Mouse (Mus musculus) skeletal muscle tissue, adult 2 months (tissue): ENCODE results near the gene Slc25a21.

Experiments used
- DNase-seq: peaks from one replicate; pipeline ENCODE4 v3.0.0-alpha.2; 2012; ENCODE audit warnings: low read depth, low spot score

The Slc25a21 gene

DNA sequence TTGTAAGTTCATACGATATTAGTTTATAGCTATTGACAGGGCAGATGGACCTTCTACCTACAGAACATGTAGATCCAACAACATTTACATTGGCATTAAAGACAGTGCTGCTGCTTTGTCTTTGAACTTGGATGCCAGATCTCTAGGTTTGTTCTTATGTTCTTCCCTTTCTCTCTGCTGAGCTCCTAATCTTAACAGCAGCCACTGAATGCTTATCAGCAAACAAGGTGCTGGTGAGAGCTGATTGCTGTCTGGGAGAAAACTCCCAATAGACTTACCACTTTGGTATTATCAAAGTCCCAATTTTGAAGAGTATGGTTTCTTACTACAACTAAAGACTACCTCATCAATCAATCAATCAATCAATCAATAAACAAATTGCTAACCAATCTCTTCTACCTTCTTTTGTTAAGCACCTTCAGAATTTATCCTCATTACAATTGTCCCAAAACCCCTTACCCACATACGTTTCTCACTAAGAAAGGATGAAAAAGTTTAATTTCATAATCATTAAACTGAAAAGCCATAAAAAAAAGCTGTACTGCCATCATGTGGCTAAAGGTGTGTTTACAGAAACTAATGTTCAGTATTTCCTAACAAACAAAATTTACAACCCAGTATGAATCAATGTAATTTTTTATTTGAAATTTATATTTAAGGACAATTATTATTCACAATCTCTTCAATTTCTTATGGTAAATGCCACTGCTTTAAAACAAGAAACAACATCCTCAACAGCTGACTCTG, 12.7 kb downstream of the Slc25a21 start:
- DNase-seq: no peak

DNA sequence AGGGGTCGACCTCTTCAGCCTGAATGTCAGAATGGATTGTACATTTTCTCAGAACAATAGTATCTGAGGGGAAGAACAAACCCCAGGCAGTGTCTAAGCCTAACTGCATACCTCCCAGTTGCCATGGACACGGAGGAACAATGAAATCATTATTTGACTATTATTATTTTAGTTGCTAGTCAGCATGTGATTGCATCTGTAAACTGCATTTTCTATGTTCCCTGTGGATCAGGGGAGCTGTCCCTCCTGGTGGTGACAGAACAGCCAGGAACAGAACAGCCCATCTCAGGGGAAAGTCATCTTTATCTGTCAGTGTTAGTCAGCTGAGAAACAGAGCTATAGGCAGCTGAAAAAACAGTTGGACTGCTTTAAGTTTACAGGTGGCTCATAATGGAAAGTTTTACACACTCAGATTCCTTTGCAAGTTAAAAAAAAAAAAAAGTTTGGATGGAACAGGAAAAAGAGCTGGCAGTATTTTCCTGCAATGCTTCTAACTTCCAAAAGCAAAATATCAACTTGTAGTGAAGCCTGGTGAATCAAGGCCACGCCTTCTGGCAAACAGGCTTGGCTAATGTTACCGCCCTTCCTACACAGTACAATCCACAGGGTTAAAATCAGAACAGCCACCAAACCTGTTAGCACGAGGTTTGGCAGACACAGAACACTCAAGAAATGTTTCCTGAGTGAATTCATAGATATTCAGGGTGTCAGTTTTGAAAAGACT, 17.6 kb downstream of the Slc25a21 start:
- DNase-seq: peak; percentile 27

DNA sequence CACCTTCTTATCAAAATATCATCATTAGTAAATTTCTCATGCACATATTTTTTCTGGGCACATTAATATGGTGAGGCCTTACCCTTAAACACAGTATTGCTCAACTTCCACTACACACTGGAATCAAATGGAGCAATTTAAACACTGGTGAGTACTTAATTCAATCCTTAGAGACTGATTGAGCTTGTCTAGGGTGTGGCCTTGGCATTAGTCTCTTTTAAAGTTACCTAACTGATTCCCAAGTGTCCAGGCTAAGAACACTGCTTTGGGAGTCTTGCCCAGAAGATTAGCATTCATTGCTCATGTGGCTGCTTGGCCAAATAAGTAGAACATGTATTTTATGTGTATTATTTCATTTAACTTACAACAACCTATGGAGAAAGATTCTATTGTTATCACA, 18.5 kb downstream of the Slc25a21 start:
- peak; percentile 48 for DNase-seq

DNA sequence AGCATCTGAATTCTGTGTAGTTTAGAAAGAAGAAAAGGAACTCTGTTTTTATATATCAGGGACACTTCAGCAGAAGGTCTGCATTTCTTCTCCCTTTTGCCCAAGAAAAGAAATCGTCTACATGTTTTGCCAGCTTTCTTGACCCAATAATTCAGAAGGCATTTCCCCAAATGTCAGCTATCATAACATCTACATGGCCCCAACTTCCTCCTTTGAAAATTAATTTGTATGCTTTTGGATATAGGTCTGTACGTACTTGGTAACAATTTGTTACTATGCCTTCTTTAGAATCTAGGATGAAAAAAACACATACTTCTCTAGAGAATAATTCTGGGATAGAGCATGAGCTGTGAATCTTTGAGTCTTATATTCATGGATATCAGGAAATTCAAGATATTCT, 34.0 kb downstream of the Slc25a21 start:
- no peak for DNase-seq

DNA sequence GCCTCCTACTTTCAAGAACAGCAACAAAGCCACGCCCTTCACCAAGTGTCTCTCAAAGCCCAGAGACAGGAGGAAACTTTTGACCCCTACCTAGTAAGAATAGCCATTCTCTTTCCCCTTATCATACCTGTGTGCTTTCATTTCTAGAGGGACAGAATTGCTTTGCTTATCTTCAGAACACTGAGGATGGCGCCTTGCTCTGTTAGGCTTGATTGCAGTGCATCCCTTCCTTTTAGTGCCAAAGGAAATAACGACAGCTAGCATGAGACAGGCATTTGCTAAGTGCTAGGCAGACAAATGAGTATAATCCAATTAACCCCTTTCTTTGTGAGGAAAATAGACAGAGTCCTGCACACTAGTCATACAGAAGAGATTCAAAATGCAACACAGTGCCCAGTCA, 34.4 kb downstream of the Slc25a21 start:
- no peak for DNase-seq

DNA sequence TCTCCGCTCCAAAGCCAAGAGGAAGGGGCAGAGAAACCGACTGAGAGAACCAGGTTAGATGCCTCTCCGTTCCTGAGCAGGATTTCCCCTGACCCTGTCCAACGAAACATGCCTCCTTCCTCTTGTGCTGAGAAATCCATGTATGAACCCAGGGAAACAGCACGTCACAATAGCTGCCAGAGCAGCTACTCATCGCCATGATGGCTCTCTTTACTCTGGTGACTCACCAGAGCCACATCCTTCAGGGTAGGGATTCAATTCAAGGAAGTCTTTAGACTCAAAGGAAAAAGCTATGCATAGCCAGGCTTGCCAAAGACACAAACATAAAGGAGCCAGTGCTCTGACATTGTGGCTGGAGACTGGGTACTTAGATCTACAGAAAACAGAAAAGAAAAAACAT, 37.4 kb downstream of the Slc25a21 start:
- DNase-seq: no peak

DNA sequence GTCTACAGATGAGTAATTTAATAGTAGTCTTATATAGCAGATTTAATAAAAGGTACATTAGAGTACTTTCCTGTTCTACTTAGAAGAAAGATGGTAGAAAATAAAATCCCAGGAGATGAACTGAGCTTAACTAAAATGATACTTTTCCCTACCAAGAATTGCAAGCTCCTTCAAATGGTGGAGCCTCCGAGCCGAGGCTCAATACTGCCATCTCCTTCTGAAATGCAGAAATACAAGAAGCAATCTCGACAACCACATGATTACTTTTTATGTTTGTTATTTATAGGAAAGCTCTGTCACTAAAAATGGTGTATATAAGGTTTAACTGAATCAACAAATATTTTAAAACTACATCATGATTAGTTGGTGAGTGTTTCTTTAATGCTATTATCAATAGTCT, 39.0 kb downstream of the Slc25a21 start:
- DNase-seq: no peak

DNA sequence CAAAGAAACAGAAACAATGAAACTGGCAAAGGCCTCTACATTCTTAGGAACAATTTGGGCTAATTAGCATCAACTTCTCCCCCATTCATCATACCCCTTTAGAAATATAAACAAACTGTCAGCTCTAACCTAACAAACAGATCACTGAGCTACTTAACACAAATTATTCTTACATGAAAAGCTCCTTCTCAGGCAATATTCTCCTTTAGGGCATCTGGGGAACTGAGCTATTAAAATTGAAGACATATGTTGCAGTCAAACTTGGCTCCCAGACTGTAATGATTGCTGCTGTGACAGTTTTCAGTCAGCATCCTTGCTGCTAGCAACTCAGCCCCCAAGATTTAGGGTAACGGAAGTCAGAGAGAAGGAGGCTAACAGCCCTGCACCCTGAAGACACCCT, 58.3 kb downstream of the Slc25a21 start:
- DNase-seq: no peak

DNA sequence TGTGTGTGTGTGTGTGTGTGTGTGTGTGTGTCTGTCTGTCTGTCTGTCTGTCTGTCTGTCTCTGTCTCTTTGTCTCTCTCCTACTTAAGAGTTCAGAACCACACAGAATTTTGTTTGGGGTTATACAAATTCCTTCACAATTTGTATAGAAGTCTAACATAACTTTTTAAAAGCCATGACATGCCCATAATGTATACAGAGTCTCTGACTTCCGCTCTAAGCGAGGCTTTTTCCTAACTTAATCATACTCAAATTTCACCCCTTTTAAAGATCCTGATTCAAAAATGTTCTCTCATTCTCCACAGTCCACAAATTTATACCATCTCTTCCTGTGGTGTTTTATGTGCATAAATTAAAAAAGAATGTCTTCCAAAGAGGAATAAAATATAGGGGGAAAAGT, 59.5 kb downstream of the Slc25a21 start:
- no peak for DNase-seq

DNA sequence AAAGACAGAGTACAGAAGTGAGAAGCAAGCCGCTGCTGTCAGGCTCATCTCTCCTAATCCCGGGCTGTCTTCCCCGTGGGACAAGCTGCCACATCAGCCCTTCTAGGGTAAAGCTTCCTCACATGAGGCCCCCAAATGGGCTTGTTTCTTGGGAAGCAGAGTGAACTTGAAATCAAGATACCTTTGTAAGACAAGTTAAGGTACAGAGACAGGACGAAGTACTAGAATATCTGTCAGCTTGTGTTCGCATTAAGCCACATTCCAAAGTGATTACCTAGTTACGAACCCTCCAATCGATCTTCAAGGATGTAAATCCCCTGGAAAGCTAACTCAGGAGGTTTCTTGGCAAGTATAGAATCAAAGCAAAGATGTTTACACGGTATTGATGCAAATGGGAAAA, 78.7 kb downstream of the Slc25a21 start:
- no peak for DNase-seq

DNA sequence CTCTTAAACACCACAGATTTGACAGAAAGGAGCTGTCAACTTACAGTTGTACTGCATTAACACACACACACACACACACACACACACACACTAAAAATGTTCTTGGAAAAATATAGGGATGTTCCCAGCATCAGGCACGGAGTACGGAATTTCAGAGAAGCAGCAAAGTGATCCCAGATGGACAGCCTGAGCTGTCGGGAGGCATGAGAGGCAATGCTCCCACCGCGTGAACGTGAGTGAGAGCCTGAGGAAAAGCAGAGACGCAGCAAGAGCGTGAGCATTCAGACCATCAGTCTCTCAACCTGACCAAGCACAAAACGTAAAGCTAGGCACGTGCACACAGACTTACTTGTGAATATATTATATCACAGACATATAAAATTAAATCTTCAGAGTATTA, 81.8 kb downstream of the Slc25a21 start:
- no peak for DNase-seq

DNA sequence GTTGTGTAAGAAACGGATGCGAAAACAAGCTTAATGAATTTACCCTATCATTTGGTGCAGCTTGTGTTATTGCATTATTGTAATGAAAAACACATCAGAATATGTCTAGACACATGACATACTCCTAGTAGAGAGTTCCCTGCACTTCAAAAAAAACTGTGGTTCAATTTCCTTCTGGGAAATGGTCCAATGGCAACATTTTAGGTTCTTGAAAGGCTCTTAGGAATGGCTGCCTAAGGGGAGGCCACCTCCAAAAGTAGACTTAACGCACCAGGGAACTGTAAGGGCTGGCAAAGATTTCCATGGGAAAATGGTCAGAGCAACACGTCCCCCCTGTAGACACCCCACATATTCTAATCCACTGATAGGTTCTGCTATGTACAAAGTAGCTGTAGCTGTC, 87.9 kb downstream of the Slc25a21 start:
- no peak for DNase-seq

DNA sequence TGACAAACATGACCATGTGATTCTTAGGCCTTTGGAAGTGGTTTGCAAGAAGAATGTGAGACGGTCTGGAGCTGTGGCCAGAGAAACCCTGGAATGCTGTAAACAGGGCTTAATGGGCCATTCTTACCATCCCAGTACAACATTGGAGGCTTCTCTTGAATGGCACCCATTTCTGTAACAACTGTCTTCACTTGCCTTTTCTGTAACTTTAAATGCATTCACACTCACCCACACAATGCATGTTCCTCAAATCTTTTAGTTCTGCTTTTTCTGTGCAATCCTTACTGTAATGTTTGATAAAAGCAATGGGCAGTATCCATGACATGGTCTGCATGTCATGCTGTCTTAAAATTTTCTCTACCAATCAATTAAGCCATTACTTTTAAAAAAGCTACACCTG, 95.0 kb downstream of the Slc25a21 start:
- DNase-seq: no peak

DNA sequence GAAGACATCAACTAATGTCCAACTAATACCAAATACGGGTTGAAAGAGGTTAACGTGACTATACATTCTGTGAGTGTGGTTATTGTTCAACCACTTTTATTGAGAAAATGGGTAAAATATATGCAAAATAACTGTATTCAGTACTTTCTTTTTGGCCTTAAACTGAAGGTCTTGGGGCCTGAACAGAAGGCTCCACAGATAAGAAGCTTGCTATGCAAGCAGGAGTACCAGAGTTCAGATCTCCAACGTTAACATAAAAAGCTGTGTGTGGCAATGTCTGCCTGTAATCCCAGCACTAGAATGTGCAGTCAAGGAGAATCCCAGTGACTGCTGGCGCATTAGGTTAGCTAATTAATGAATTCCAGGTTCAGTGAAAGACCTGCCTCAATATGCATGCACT, 96.7 kb downstream of the Slc25a21 start:
- no peak for DNase-seq

DNA sequence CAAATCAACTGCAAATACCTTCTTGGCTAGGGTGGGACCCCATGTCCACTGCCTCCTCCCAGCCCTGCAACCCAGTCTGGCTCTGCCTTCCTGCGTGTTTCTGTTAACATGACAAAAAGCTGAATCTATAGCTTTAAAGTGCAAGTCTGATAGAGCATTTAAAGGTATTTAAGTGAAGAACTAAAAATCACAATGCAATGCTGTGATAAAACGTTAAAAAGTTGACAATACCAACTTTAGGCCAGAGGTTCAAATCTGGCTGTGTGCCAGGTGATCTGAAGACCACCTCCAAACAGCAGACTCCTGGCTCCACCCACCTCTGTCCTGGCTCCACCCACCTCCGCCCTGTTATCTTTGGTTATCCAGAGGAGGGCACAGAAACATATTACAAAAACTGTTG, 98.2 kb downstream of the Slc25a21 start:
- DNase-seq: no peak

DNA sequence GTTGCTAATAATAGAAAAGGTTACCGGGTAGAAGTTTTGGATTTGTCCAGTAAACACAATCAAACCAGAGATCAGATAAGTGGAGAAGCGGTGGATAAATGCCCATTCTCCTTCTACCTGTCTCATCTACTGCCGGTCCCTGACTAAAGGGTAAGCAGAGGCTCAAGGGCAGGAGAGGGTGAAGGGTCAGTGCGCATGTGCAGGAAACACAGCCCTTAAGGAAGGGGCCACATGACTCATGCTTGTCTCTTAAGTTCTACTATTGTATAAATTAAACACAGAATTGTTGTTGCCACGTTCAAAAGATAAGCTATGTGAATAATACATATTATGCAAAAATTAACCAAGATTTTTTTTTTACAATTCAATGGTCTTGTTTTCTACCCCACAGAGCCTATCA, 98.9 kb downstream of the Slc25a21 start:
- no peak for DNase-seq

DNA sequence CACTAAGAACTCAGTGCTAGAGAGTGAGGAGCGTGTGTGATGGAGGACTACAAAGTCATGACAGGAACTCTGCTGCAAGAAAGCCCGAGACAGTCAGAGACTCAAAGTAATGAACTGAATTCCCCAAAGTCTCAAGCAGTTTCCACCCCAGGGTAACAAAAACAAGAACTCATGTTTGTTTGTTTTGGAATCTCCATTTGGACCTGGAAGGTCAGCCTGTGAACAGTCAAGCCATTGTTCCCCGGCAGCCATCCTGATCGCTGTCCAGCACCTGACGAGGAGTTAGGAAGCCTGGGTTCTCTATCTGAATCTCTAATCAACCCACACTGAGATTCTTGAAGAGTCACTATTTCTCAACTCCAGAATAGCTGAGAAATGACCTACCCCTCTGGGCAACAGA, 104.2 kb downstream of the Slc25a21 start:
- no peak for DNase-seq

DNA sequence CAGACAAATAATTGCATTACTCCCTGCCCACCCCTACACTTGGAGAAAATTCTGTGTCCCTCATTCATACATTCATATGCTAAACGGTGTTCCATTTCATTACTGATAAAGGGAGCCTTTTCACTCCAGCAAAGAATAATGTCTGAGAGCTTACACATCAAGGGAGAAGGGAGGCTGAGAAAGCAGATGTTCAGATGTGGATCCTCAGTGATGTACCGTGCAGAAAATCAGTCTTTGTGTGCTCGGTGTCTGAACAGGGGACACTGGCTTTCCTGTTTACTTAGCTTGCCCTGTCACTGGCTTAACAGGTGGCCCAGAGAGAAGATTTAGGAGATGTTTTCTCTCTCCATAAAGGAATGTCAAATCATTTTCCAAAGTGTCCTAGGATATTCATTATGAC, 112.8 kb downstream of the Slc25a21 start:
- no peak for DNase-seq

DNA sequence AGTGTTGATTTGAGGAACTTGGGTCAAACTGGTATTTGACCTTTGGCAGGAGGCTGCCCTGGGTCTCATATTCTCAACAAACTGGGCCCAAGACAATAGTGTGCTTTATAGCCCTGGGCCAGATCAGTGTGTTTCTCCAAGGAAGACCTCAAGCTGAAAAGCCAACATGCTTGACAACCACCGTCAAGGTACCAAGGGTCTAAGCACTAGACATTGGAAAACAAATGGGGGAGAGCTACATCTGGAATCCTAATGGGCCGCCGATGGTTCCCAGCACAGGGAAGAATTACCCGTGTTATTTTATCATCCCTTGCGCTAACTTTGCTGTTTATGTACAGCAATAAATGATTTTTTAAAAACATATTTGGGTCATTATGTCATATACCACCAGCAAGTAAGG, 113.7 kb downstream of the Slc25a21 start:
- no peak for DNase-seq

DNA sequence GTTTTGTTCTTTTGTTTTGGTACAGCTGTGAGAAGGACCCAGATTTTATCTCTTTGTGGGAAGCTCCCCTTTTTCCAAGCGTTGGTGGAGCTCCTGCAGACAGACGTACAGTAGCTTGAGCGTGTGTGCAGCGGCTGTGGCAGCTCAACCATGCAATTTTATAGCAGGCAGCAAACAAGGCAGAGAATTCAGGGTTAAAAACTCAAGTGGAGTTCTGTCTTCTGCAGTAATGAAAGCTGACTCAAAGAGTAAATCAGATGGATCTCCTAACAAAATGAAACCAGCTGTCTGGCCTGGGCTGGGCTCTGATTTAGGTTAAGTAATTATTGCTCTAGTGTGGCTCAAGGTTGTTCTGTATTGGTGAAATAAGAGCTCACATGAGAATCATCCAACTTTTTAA, 120.7 kb downstream of the Slc25a21 start:
- no peak for DNase-seq

DNA sequence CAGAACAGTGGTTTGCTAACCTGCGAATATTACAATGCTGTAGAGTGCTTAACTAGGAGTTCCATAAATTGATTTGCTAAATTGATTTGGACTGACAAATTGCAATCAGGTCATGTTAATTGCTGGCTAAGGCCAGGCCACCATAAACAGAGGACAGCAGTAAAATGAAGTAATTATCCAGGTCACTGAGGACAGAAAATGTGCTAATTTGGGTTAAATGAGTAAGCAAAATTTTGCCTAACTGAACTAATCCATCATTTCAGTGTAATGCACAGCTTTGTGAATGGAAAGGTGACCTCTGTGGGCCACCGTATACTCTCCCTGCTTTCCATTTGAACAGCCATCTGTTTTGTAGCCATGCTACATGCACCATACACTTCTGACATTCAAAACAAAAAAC, 124.7 kb downstream of the Slc25a21 start:
- no peak for DNase-seq

DNA sequence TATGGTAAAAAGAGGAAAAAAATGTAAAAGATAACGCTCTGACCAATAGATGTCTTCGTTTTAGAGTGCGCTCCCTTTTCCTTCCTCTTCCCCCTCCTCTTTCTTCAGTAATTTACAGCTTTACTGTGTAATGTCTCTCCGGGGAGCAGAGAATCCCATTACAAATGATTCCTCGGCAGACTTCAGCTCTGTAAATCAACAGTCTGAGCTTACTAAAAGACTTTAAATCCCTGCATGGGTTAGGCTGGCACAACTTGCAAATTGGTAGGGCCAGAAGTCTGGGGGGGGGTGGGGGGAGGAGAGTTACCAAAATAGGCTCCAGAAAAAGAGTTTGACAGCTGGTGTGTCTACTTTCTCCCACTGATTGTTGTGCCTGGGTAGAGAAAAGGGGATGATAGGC, 128.7 kb downstream of the Slc25a21 start:
- DNase-seq: no peak

DNA sequence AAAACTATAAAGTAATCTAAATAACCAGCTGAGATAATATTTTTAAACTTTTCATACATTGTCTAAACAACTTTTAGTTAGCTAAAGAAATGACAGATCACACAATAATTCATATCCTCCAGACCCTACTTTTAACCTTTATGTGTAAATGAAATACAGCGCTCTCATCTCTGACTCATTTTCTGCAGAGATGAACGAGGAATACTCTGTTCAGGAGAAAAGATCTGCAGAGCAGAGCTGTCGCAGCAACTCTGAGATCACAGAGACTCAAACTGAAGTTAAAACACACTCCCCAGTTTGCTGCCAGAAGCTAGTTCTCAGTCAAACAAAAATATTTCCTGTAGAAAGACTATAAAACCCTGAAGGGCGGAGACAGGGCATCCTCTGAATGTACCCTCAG, 177.5 kb downstream of the Slc25a21 start:
- DNase-seq: no peak

DNA sequence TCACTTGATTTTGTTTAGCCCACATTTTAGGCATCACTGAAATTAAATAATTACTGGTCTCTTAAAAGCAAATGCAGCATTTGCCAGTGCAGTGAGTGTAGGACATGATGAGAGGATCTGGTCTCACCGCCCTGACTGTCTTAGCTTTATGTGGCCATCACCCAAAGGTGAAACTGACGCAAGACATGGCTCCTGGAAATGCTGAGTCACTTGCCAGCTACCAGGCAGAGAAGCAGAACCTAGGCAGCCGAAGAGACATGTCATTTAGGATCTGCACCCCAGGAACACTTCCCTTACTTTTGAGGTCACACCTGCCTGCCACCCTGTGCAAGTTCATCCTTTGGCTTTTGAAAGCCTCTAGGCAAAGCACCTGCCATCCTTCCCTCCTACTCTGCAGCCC, 180.4 kb downstream of the Slc25a21 start:
- DNase-seq: no peak
